Mouse (Mus musculus) liver, adult 2 months (tissue): Measurements from ENCODE around the gene Ifnl2.

ENCODE experiments used
- CTCF ChIP-seq: fragments of 200-500 bp; IDR thresholded peaks from 2 replicates; pipeline ENCODE4 v1.5.1; 2011; ENCODE audit warnings: low read depth, low read length, control low read depth
- POLR2A ChIP-seq: fragments of 200-500 bp; IDR thresholded peaks from 2 replicates; pipeline ENCODE4 v1.6.1; 2011; ENCODE audit warnings: low read length, control low read depth; ENCODE audit not compliant: insufficient read depth; ENCODE audit errors: extremely low read depth

DNA sequence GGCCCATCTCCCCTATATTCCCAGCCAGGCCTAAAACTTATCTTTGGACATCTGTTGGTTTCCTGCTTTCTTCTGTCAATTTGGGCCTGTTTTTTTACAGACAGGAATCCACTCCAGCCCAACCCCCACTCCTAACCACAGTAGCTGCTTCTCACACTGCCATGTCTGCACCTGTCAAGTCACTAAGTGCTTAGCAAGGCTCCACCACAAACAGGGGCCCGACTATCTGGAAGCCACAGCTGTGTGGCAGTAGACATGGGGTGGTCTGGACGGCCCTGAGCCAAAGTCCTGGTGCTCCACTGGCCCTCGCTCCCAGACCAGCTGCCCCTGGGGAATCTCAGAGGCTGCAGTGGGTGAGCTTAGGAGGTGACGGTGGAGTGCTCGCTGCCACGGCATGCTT lies 47.5 kb upstream of the Ifnl2 start:
- TF ChIP-seq CTCF (no peak), POLR2A (no peak)
